Mouse (Mus musculus) forebrain, embryonic 14.5 days (tissue): ENCODE data around the gene Gm10226. TPM values are rescaled to one million over a fixed set of nuclear protein-coding genes. Genes with fewer than 3 reads are reported as not detected.

Source experiments
- polyA plus RNA-seq: library from polyadenylated mRNA; unstranded; fragments of >200 nt; fragmentation: Nextera tagmentation; extraction: Ambion mirVana; gene quantifications from 2 replicates; pipeline ENCODE4 v1.2.1, GENCODE M21; 2014

Gene Gm10226
- polyA plus RNA-seq, 1 experiment from 2014 or later, result 22.1 TPM

Other genes with a start within 250 kb of the Gm10226 start
- gene Zfp51, start 241.5 kb upstream of the Gm10226 start, polyA plus RNA-seq, result 14.4 and 16.0 TPM in 2 replicates
- gene Zfp53, start 202.9 kb upstream of the Gm10226 start, polyA plus RNA-seq, result 9.3 and 11.6 TPM in 2 replicates
- 1.4 and 1.9 TPM in 2 replicates for gene Zfp52, start 156.3 kb upstream of the Gm10226 start, polyA plus RNA-seq
- gene Zfp948, start 124.9 kb upstream of the Gm10226 start, polyA plus RNA-seq, result 22.7 and 23.0 TPM in 2 replicates
- 11.8 and 14.8 TPM in 2 replicates for gene Zfp983, start 41.2 kb upstream of the Gm10226 start, polyA plus RNA-seq
- 19.9 and 21.8 TPM in 2 replicates for gene Zfp760, start 15.9 kb downstream of the Gm10226 start, polyA plus RNA-seq
- 6.5 and 7.5 TPM in 2 replicates for gene Zfp229, start 38.9 kb downstream of the Gm10226 start, polyA plus RNA-seq
- gene Zfp820, start 153.9 kb downstream of the Gm10226 start, polyA plus RNA-seq, result 3.8 and 4.0 TPM in 2 replicates
- gene Zfp995, start 218.1 kb downstream of the Gm10226 start, polyA plus RNA-seq, result 14.0 and 14.1 TPM in 2 replicates